Mouse (Mus musculus) embryonic fibroblast, embryonic 13.5 days (primary cell): ENCODE measurements around the gene Tmem198b. TPM values are rescaled to one million over a fixed set of nuclear protein-coding genes. Genes with fewer than 3 reads are reported as not detected.

Experiments
- H3K27ac ChIP-seq: 2 replicates; pipeline ENCODE4 v1.5.1; 2012; ENCODE audit warnings: low read length, control low read depth, inconsistent platforms; ENCODE audit not compliant: insufficient read depth
- H3K4me1 ChIP-seq: 2 replicates; pipeline ENCODE4 v1.6.1; 2011; ENCODE audit warnings: low read length; ENCODE audit not compliant: control insufficient read depth, insufficient read depth
- H3K4me3 ChIP-seq: 2 replicates; pipeline ENCODE4 v1.5.1; 2011; ENCODE audit warnings: mild to moderate bottlenecking, control low read depth, low read length; ENCODE audit not compliant: insufficient read depth
- CTCF ChIP-seq: IDR thresholded peaks from 2 replicates; pipeline ENCODE4 v1.5.1; 2011; ENCODE audit warnings: mild to moderate bottlenecking, control low read depth, low read length, moderate library complexity, borderline replicate concordance; ENCODE audit not compliant: insufficient read depth
- POLR2A ChIP-seq: IDR thresholded peaks from 2 replicates; pipeline ENCODE4 v1.6.1; 2011; ENCODE audit warnings: low read depth, mild to moderate bottlenecking, control low read depth, low read length, moderate library complexity
- polyA plus RNA-seq: library from polyadenylated mRNA; stranded (reverse); fragments of >200 nt; gene quantifications from 2 replicates; pipeline ENCODE4 v1.2.4, GENCODE M21; 2011; ENCODE audit warnings: low read depth; ENCODE audit not compliant: missing spikeins, insufficient read length

Gene Tmem198b
- polyA plus RNA-seq, 1 experiment = 34.4 TPM

DNA sequence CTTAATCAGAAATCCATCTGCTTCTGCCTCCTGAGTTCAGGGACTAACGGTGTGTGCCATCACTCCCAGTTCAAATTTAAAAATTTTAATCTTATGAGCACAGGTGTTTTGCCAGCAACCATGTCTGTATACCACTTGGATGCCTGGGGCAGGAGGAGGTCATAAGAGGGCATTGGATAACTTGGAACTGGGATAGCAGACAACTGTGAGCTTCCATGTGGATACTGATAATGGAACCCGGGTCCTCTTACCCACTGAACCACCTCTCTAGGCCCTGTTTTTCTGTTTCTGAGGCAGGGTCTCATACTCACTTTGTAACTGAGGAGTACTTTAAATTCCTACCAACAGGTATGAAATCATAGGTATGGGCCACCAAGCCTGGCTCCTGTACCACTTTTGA lies 25.7 kb downstream of the Tmem198b start:
- TF ChIP-seq POLR2A (no peak), CTCF (no peak)
- H3K4me3 ChIP-seq = no peak overlapping the region
- peaks cover 20% of the 10 kb centered on the region for H3K4me1 ChIP-seq
- peak overlapping the region; percentile 99 for H3K27ac ChIP-seq

DNA sequence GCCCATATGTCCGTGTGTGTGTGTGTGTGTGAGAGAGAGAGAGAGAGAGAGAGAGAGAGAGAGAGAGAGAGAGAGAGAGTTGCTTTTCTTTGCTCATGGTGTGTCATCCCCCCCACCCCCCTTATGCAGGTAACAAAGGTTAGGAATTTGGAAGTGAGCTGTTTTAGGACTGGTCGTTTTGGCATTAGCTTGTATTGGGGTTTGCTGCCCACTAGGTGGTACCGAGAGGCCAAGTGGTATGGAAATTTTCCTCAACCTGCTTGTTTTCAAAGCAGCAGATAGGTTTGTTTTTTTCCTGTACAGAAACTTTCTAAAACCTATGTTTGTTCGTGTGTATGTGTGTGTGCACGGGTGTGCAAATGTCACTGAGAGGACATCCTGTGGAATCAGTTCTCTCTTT lies 30.5 kb downstream of the Tmem198b start:
- H3K4me3 ChIP-seq = no peak overlapping the region
- TF ChIP-seq CTCF (no peak), POLR2A (no peak)
- no peak overlapping the region for H3K27ac ChIP-seq
- peaks cover 5% of the 10 kb centered on the region for H3K4me1 ChIP-seq

DNA sequence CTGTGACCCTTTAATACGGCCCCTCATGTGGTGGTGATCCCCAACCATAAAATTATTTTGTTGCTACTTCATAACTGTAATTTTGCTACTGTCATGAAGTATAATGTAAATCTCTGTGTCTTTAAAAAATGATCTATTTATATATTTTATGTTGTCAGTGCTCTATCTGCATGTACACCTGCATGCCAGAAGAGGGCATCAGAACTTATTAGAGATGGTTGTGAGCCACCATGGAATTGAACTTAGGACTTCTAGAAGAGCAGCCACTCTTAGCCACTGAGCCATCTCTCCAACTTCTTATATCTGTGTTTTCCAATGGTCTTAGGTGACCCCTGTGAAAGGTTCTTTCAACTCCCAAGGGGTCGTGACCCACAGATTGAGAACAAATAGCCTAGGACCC lies 31.3 kb downstream of the Tmem198b start:
- Histone ChIP-seq H3K27ac (no peak overlapping the region), H3K4me3 (no peak overlapping the region), H3K4me1 (no peaks in the 10 kb centered on the region)
- TF ChIP-seq POLR2A (no peak), CTCF (no peak)

Other genes starting within 250 kb of the Tmem198b start
- gene Pa2g4, start 238.4 kb downstream of the Tmem198b start, polyA plus RNA-seq = 146 and 152 TPM in 2 replicates
- gene Erbb3, start 214.7 kb downstream of the Tmem198b start, polyA plus RNA-seq = 0.13 and 0.70 TPM in 2 replicates
- 1,073 and 1,205 TPM in 2 replicates for gene Rps26, start 177.6 kb downstream of the Tmem198b start, polyA plus RNA-seq
- gene Ikzf4, start 158.4 kb downstream of the Tmem198b start, polyA plus RNA-seq = 2.3 and 4.8 TPM in 2 replicates
- 14.3 and 15.7 TPM in 2 replicates for gene Suox, start 130.3 kb downstream of the Tmem198b start, polyA plus RNA-seq
- gene Rab5b, start 108.1 kb downstream of the Tmem198b start, polyA plus RNA-seq = 88.8 and 96.7 TPM in 2 replicates
- gene Pmel, start 100.2 kb downstream of the Tmem198b start, polyA plus RNA-seq = 0.68 and 0.87 TPM in 2 replicates
- gene Cdk2, start 99.3 kb downstream of the Tmem198b start, polyA plus RNA-seq = 49.3 and 66.6 TPM in 2 replicates
- 14.6 and 19.0 TPM in 2 replicates for gene Dgka, start 59.5 kb downstream of the Tmem198b start, polyA plus RNA-seq
- 29.5 and 38.2 TPM in 2 replicates for gene Pym1, start 56.5 kb downstream of the Tmem198b start, polyA plus RNA-seq
- gene Mmp19, start 13.5 kb downstream of the Tmem198b start, polyA plus RNA-seq = 43.6 and 54.0 TPM in 2 replicates
- gene Dnajc14, start 308 bp downstream of the Tmem198b start, polyA plus RNA-seq = 55.5 and 59.0 TPM in 2 replicates
- gene Sarnp, start 13.0 kb upstream of the Tmem198b start, polyA plus RNA-seq = 106 and 112 TPM in 2 replicates
- 30.4 and 31.2 TPM in 2 replicates for gene Ormdl2, start 17.3 kb upstream of the Tmem198b start, polyA plus RNA-seq
- gene Gdf11, start 87.3 kb upstream of the Tmem198b start, polyA plus RNA-seq = 16.3 and 19.4 TPM in 2 replicates
- 686 and 779 TPM in 2 replicates for gene Cd63, start 96.6 kb upstream of the Tmem198b start, polyA plus RNA-seq
- 5.5 and 7.7 TPM in 2 replicates for gene Rdh5, start 118.5 kb upstream of the Tmem198b start, polyA plus RNA-seq
- gene Bloc1s1, start 119.7 kb upstream of the Tmem198b start, polyA plus RNA-seq = 80.5 and 91.4 TPM in 2 replicates
- gene Itga7, start 129.4 kb upstream of the Tmem198b start, polyA plus RNA-seq = 16.9 and 22.1 TPM in 2 replicates
- gene Mettl7b, start 156.6 kb upstream of the Tmem198b start, polyA plus RNA-seq = not detected in 2 replicates
- gene Olfr9, start 185.1 kb upstream of the Tmem198b start, polyA plus RNA-seq = not detected in 2 replicates
- gene Olfr763, start 206.4 kb upstream of the Tmem198b start, polyA plus RNA-seq = not detected in 2 replicates
- not detected in 2 replicates for gene Olfr764-ps1, start 235.5 kb upstream of the Tmem198b start, polyA plus RNA-seq
- not detected in 2 replicates for gene Olfr765, start 245.6 kb upstream of the Tmem198b start, polyA plus RNA-seq